Mouse (Mus musculus) olfactory bulb, adult 2 months (tissue): Measurements from ENCODE around the gene Gja5.

Experiments used
- CTCF ChIP-seq: fragments of 200-500 bp; IDR thresholded peaks from 2 replicates; pipeline ENCODE4 v1.5.1; 2012; ENCODE audit warnings: low read depth, mild to moderate bottlenecking, low read length, moderate library complexity; ENCODE audit not compliant: insufficient read depth
- POLR2A ChIP-seq: fragments of 200-500 bp; IDR thresholded peaks from 2 replicates; pipeline ENCODE4 v1.6.1; 2012; ENCODE audit warnings: mild to moderate bottlenecking, low read depth, low read length, moderate library complexity; ENCODE audit not compliant: insufficient read depth

- TF ChIP-seq CTCF (no peak), POLR2A (no peak)
These were observed 131.1 kb downstream of the Gja5 start for GRCm38 (mm10) chr3:97035558-97035957.
